Mouse (Mus musculus) right cerebral cortex, postnatal 14 days (tissue): ENCODE measurements around the gene Clptm1l.

Experiments
- DNase-seq: peaks from one replicate; pipeline ENCODE4 v3.0.0; 2022

The Clptm1l gene

GRCm38 (mm10) chr13:73660163-73660695 lies 56.4 kb downstream of the Clptm1l start:
- no peak for DNase-seq
